Mouse (Mus musculus): ENCODE measurements around the gene H2-DMb2. TPM values are rescaled to one million over a fixed set of nuclear protein-coding genes. Genes with fewer than 3 reads are reported as not detected.

H2-DMb2 gene
- polyA plus RNA-seq, 1 experiment = 0.27 TPM

DNA sequence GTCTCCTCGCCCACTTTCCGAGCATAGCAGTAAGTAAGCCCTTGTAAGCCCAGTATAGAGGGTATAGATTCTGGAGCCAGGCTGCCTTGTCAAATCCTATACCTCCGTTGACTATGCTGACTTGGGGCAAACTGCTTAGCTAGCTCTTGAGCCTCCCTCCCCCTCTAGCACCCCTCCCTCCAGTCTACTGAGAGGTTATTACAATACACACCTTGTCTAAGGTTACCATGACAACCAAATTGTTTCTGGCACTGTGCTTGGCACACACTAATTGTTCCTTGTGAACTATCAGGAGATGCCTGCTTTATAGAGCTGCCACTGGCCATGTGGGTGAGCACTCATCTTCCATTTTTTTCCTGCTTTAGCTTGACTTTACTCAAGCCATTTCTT is 33.3 kb upstream of the H2-DMb2 start:
- TF ChIP-seq POLR2A (IDR thresholded peaks at IDR 0.05; ENCODE audit: control insufficient read depth, low read depth, low read length) (no peak), CTCF (IDR thresholded peaks at IDR 0.05; ENCODE audit: control insufficient read depth, insufficient read depth, insufficient replicate concordance, low read depth, low read length) (no peak)
- H3K36me3 ChIP-seq (ENCODE audit: control insufficient read depth, insufficient read depth, low read length) = peaks cover 5% of the 10 kb centered on the region
- no peaks in the 10 kb centered on the region for H3K27me3 ChIP-seq (ENCODE audit: control insufficient read depth, insufficient read depth, low read length)
- H3K4me3 ChIP-seq (ENCODE audit: control insufficient read depth, low read depth, low read length) = no peak overlapping the region
- H3K27ac ChIP-seq (ENCODE audit: control insufficient read depth, insufficient read depth, low read depth, low read length) = no peak overlapping the region
- H3K4me1 ChIP-seq (ENCODE audit: control insufficient read depth, insufficient read depth, low read length) = no peaks in the 10 kb centered on the region; the same call in 1 of the 2 replicates

DNA sequence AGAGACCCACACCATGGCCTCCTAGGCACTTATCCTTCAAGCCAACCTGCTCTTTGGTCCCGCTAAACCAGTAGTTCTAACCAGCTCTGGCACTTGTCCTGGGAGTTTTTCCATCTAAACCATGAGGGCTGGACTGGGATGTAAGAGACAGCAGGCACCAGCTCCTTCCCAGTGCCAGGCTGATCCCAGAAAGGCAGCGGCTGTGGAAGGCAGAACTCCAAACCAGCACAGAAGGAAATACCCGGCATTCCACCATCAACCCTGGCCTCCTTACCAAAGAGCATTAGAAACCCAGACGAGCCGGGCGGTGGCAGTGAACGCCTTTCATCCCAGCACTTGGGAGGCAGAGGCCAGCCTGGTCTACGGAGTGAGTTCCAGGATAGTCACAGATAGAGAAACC is 32.8 kb upstream of the H2-DMb2 start:
- no peak for TF ChIP-seq CTCF (IDR thresholded peaks at IDR 0.05; ENCODE audit: control insufficient read depth, insufficient read depth, insufficient replicate concordance, low read depth, low read length)
- no peak for TF ChIP-seq POLR2A (IDR thresholded peaks at IDR 0.05; ENCODE audit: control insufficient read depth, low read depth, low read length)
- Histone ChIP-seq H3K4me3 (ENCODE audit: control insufficient read depth, low read depth, low read length) (no peak overlapping the region), H3K36me3 (ENCODE audit: control insufficient read depth, insufficient read depth, low read length) (peaks cover 7% of the 10 kb centered on the region), H3K27ac (ENCODE audit: control insufficient read depth, insufficient read depth, low read depth, low read length) (no peak overlapping the region), H3K4me1 (ENCODE audit: control insufficient read depth, insufficient read depth, low read length) (no peaks in the 10 kb centered on the region; the same call in 1 of the 2 replicates), H3K27me3 (ENCODE audit: control insufficient read depth, insufficient read depth, low read length) (no peaks in the 10 kb centered on the region)

DNA sequence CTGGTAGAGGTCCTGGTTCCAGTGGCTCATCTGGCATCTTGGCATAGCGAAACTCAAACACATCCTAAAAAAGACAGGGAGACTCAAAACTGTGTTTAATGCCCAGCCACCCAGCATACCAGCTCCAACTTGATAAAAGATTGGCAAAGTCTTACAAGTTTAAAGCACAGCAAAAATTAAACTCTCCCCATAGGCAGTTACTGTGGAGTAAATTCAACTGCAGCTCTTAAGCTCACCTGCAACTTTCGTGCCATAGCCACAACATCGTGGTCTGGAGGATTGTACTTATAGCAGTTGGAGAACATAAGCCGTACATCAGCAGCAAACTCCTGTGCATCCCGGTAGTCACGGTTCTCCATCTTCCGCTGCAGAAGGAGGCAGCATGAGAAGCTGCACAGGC is 29.0 kb upstream of the H2-DMb2 start:
- H3K4me3 ChIP-seq (ENCODE audit: control insufficient read depth, low read depth, low read length) = no peak overlapping the region
- no peaks in the 10 kb centered on the region for H3K27me3 ChIP-seq (ENCODE audit: control insufficient read depth, insufficient read depth, low read length)
- peaks cover 18% of the 10 kb centered on the region for H3K36me3 ChIP-seq (ENCODE audit: control insufficient read depth, insufficient read depth, low read length)
- TF ChIP-seq CTCF (IDR thresholded peaks at IDR 0.05; ENCODE audit: control insufficient read depth, insufficient read depth, insufficient replicate concordance, low read depth, low read length) = no peak
- TF ChIP-seq POLR2A (IDR thresholded peaks at IDR 0.05; ENCODE audit: control insufficient read depth, low read depth, low read length) = no peak
- H3K27ac ChIP-seq (ENCODE audit: control insufficient read depth, insufficient read depth, low read depth, low read length) = no peak overlapping the region
- H3K4me1 ChIP-seq (ENCODE audit: control insufficient read depth, insufficient read depth, low read length) = peaks cover 2% of the 10 kb centered on the region

DNA sequence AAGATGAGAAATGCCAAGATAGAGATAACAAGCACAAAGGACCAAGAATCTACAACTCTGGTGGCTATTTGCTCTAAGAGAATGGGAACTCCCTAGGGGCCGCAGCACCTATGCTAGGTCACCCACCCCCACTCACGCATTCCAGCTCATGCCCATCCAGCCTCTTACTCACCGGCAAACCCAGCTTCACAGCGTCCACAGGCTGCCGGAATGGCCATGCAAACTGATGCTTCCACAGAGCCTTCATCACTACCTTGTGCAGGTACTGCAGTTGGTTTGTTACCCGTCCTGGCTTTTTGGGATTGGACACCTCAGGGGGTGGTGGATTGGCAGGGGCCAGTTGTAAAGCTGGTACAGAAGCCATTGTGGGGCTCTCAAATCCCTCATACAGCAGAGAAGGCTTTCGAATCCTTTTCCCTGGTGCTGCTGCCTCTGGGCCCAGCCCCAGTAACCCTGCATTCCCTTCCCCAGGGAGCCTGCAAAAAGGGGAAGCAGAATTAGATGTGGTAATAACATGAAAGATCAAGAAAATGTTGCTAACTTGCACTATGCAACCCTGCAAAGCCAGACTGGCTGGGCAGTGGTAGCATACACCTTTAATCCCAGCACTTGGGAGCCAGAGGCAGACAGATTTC is 26.3 kb upstream of the H2-DMb2 start:
- Histone ChIP-seq H3K36me3 (ENCODE audit: control insufficient read depth, insufficient read depth, low read length) (peaks cover 18% of the 10 kb centered on the region), H3K4me3 (ENCODE audit: control insufficient read depth, low read depth, low read length) (peak overlapping the region; percentile 77), H3K27me3 (ENCODE audit: control insufficient read depth, insufficient read depth, low read length) (no peaks in the 10 kb centered on the region), H3K27ac (ENCODE audit: control insufficient read depth, insufficient read depth, low read depth, low read length) (no peak overlapping the region), H3K4me1 (ENCODE audit: control insufficient read depth, insufficient read depth, low read length) (peaks cover 9% of the 10 kb centered on the region)
- TF ChIP-seq CTCF (IDR thresholded peaks at IDR 0.05; ENCODE audit: control insufficient read depth, insufficient read depth, insufficient replicate concordance, low read depth, low read length) = no peak
- TF ChIP-seq POLR2A (IDR thresholded peaks at IDR 0.05; ENCODE audit: control insufficient read depth, low read depth, low read length) = no peak

DNA sequence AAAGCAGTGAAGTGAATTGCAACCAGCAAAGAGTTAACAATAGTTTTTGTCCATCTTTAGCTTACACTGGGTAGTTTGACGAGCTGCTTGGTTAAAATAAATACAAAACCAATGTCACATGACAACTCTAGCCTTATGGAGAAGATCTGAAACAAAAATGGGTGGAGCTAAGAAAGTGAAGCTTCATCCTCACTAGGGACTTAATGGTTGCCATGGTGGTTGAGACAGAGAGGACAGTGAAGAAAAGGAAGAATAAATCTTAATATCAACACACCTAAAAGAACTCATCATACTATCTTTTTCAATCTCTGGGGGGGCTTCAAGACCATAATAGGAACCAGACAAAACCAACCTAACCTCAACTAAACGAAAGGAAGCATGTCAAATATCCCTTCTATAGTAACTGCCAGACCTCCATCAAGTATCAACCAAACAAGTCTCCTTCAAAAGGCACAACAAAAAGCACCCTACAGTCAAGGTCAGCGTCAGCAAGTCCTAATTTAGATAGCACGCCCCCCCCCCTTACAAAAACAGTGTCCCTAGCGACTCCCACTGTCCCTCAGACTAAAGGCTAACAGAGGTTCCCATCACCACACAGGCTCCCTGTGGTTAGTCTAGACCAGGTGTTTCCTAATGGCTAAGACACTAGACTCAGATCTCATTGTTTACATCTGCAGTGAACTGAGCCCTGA is 25.5 kb upstream of the H2-DMb2 start:
- TF ChIP-seq CTCF (IDR thresholded peaks at IDR 0.05; ENCODE audit: control insufficient read depth, insufficient read depth, insufficient replicate concordance, low read depth, low read length) (no peak), POLR2A (IDR thresholded peaks at IDR 0.05; ENCODE audit: control insufficient read depth, low read depth, low read length) (no peak)
- peak overlapping the region; percentile 95 for H3K27ac ChIP-seq (ENCODE audit: control insufficient read depth, insufficient read depth, low read depth, low read length)
- H3K36me3 ChIP-seq (ENCODE audit: control insufficient read depth, insufficient read depth, low read length) = peaks cover 18% of the 10 kb centered on the region
- peaks cover 11% of the 10 kb centered on the region for H3K4me1 ChIP-seq (ENCODE audit: control insufficient read depth, insufficient read depth, low read length)
- peak overlapping the region; percentile 96 for H3K4me3 ChIP-seq (ENCODE audit: control insufficient read depth, low read depth, low read length)
- no peaks in the 10 kb centered on the region for H3K27me3 ChIP-seq (ENCODE audit: control insufficient read depth, insufficient read depth, low read length)

DNA sequence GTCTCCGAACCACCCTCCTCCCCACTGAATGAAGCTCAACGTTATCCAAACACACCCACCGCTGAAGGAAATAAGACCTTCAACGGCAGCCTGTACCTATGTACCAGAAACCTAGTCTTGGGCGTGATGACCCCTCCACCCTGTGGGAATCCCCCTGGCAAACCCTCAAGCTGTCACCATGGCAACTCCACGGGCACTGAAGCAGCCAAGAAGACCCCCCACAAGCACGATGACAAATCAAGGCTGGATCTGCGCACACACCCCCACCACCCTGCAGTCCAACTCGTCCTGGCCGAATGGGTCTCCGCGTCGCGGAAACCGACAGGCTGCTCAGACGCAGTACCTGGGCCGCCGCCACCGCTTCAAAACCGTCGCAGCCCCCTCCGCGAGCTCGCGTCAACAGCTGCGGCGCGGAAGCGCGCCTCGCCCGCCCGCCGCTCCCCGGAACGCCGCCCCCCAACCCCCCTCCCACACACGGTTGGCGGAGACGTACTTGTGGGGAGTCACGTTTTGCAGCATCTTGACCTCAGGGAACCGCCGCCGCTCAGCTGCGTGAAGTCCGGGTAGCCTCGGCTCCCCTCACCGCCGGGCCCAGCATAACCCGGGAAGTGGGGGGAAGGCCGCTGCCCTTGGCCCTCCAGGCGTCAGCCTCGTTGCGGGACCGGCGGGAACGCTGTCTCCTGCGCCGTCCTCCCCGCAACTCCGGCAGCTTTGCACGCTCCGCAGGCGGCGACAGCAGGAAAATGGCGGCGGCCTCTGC is 24.8 kb upstream of the H2-DMb2 start:
- TF ChIP-seq CTCF (IDR thresholded peaks at IDR 0.05; ENCODE audit: control insufficient read depth, insufficient read depth, insufficient replicate concordance, low read depth, low read length) (peak; percentile 9; the same call in 1 of the 2 replicates), POLR2A (IDR thresholded peaks at IDR 0.05; ENCODE audit: control insufficient read depth, low read depth, low read length) (peak; percentile 35; the same call in 1 of the 2 replicates)
- peaks cover 11% of the 10 kb centered on the region for H3K4me1 ChIP-seq (ENCODE audit: control insufficient read depth, insufficient read depth, low read length)
- H3K4me3 ChIP-seq (ENCODE audit: control insufficient read depth, low read depth, low read length) = peak overlapping the region; percentile 96
- H3K27ac ChIP-seq (ENCODE audit: control insufficient read depth, insufficient read depth, low read depth, low read length) = peak overlapping the region; percentile 95
- H3K27me3 ChIP-seq (ENCODE audit: control insufficient read depth, insufficient read depth, low read length) = no peaks in the 10 kb centered on the region
- H3K36me3 ChIP-seq (ENCODE audit: control insufficient read depth, insufficient read depth, low read length) = peaks cover 18% of the 10 kb centered on the region

DNA sequence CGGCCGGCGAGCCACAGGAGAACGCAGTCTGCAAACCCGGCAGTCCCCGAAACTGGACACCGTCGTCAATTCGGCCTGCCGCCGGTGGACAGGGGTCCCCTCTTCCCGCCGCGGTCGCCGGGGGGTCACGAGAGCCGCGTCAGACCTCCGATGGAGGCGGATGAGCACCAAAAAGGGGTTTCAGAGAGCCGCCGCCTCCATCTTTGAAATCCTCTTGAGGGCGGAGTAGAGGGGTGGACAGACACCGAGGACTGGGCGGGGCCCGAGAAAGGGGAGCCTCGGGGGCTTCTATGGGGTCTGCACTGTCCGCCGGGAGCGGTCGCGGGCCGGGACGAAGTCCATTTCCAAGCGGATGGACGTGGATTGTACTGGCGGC is 24.2 kb upstream of the H2-DMb2 start:
- TF ChIP-seq CTCF (IDR thresholded peaks at IDR 0.05; ENCODE audit: control insufficient read depth, insufficient read depth, insufficient replicate concordance, low read depth, low read length) (no peak), POLR2A (IDR thresholded peaks at IDR 0.05; ENCODE audit: control insufficient read depth, low read depth, low read length) (no peak)
- H3K27me3 ChIP-seq (ENCODE audit: control insufficient read depth, insufficient read depth, low read length) = no peaks in the 10 kb centered on the region
- peak overlapping the region; percentile 96 for H3K4me3 ChIP-seq (ENCODE audit: control insufficient read depth, low read depth, low read length)
- peak overlapping the region; percentile 95 for H3K27ac ChIP-seq (ENCODE audit: control insufficient read depth, insufficient read depth, low read depth, low read length)
- H3K36me3 ChIP-seq (ENCODE audit: control insufficient read depth, insufficient read depth, low read length) = peaks cover 14% of the 10 kb centered on the region
- H3K4me1 ChIP-seq (ENCODE audit: control insufficient read depth, insufficient read depth, low read length) = peaks cover 14% of the 10 kb centered on the region
